Mouse (Mus musculus) heart, embryonic 10.5 days (tissue): ENCODE results near the gene Tgfbr3. TPM values are rescaled to one million over a fixed set of nuclear protein-coding genes. Genes with fewer than 3 reads are reported as not detected.

Source experiments
- polyA plus RNA-seq: library from polyadenylated mRNA; unstranded; fragments of >200 nt; fragmentation: Nextera tagmentation; extraction: Ambion mirVana; gene quantifications from 2 replicates; pipeline ENCODE4 v1.2.1, GENCODE M21; 2016

The Tgfbr3 gene
- polyA plus RNA-seq, 1 experiment from 2014 or later, result 36.7 TPM

Other genes with a start within 250 kb of the Tgfbr3 start
- gene Brdt, start 41.5 kb upstream of the Tgfbr3 start, polyA plus RNA-seq, result 0.62 and 0.63 TPM in 2 replicates
- gene Ephx4, start 113.1 kb upstream of the Tgfbr3 start, polyA plus RNA-seq, result 0.58 and 0.72 TPM in 2 replicates
- not detected in 2 replicates for gene Lpcat2b, start 141.9 kb upstream of the Tgfbr3 start, polyA plus RNA-seq
- 3.2 and 3.4 TPM in 2 replicates for gene Btbd8, start 148.4 kb upstream of the Tgfbr3 start, polyA plus RNA-seq
- 0.24 and 0.25 TPM in 2 replicates for gene Gm42669, start 218.0 kb upstream of the Tgfbr3 start, polyA plus RNA-seq
- 0.04 and 0.06 TPM in 2 replicates for gene 1700028K03Rik, start 245.1 kb upstream of the Tgfbr3 start, polyA plus RNA-seq